Mouse (Mus musculus): ENCODE results near the gene Arhgef3. TPM values are rescaled to one million over a fixed set of nuclear protein-coding genes. Genes with fewer than 3 reads are reported as not detected.
A peak's percentile ranks its signal among the peaks of the same experiment; 100 is the strongest.

Arhgef3 gene
- polyA plus RNA-seq, 1 experiment from 2014 or later, result 1.6 TPM

GRCm38 (mm10) chr14:27085471-27085870 lies 29.2 kb upstream of the Arhgef3 start:
- 88% methylated on average over 5 of the region's 5 CpGs for WGBS
- Histone ChIP-seq H3K9me3 (replicated peaks) (no peaks in the 10 kb centered on the region), H3K4me1 (peaks cover 10% of the 10 kb centered on the region; the same call in 1 of the 2 replicates), H3K27ac (replicated peaks) (no peak overlapping the region), H3K4me3 (no peak overlapping the region), H3K27me3 (ENCODE audit: low read depth, poor library complexity, severe bottlenecking) (no peaks in the 10 kb centered on the region), H3K36me3 (peaks cover 62% of the 10 kb centered on the region)
- DNase-seq (ENCODE audit: low spot score), result no peak

GRCm38 (mm10) chr14:27085999-27086398 lies 28.7 kb upstream of the Arhgef3 start:
- Histone ChIP-seq H3K9me3 (replicated peaks) (no peaks in the 10 kb centered on the region), H3K4me1 (peaks cover 10% of the 10 kb centered on the region; the same call in 1 of the 2 replicates), H3K4me3 (no peak overlapping the region), H3K27ac (replicated peaks) (no peak overlapping the region), H3K27me3 (ENCODE audit: low read depth, poor library complexity, severe bottlenecking) (no peaks in the 10 kb centered on the region), H3K36me3 (peaks cover 62% of the 10 kb centered on the region)
- no peak for DNase-seq (ENCODE audit: low spot score)
- 65% methylated on average over 4 of the region's 4 CpGs for WGBS

GRCm38 (mm10) chr14:27094247-27094646 lies 20.5 kb upstream of the Arhgef3 start:
- Histone ChIP-seq H3K27me3 (ENCODE audit: low read depth, poor library complexity, severe bottlenecking) (no peaks in the 10 kb centered on the region), H3K36me3 (peaks cover 69% of the 10 kb centered on the region), H3K4me1 (0 out of 2 replicates have a peak, but pooled peaks cover 2% of the 10 kb centered on the region), H3K27ac (replicated peaks) (no peak overlapping the region), H3K4me3 (no peak overlapping the region), H3K9me3 (replicated peaks) (no peaks in the 10 kb centered on the region)
- 79% methylated on average over 5 of the region's 5 CpGs for WGBS
- DNase-seq (ENCODE audit: low spot score), result no peak

GRCm38 (mm10) chr14:27096133-27096532 lies 18.6 kb upstream of the Arhgef3 start:
- 75% methylated on average over 9 of the region's 9 CpGs for WGBS
- no peak for DNase-seq (ENCODE audit: low spot score)
- Histone ChIP-seq H3K9me3 (replicated peaks) (no peaks in the 10 kb centered on the region), H3K4me3 (no peak overlapping the region), H3K27me3 (ENCODE audit: low read depth, poor library complexity, severe bottlenecking) (no peaks in the 10 kb centered on the region), H3K27ac (replicated peaks) (0 out of 2 replicates have a peak overlapping the region, but pooled peaks have one; percentile 9), H3K4me1 (0 out of 2 replicates have a peak, but pooled peaks cover 2% of the 10 kb centered on the region), H3K36me3 (peaks cover 78% of the 10 kb centered on the region)

- H3K27ac ChIP-seq (replicated peaks), result no peak overlapping the region
- no peaks in the 10 kb centered on the region for H3K9me3 ChIP-seq (replicated peaks)
- H3K4me3 ChIP-seq, result no peak overlapping the region
- 0 out of 2 replicates have a peak, but pooled peaks cover 2% of the 10 kb centered on the region for H3K4me1 ChIP-seq
- WGBS, result 26% methylated on average over 3 of the region's 3 CpGs
- H3K27me3 ChIP-seq (ENCODE audit: low read depth, poor library complexity, severe bottlenecking), result no peaks in the 10 kb centered on the region
- peak; percentile 75 for DNase-seq (ENCODE audit: low spot score)
- H3K36me3 ChIP-seq, result peaks cover 82% of the 10 kb centered on the region
Observed at GRCm38 (mm10) chr14:27096779-27097178, 17.9 kb upstream of the Arhgef3 start.

GRCm38 (mm10) chr14:27101735-27102134 lies 13.0 kb upstream of the Arhgef3 start:
- DNase-seq (ENCODE audit: low spot score), result no peak
- H3K27ac ChIP-seq (replicated peaks), result no peak overlapping the region
- WGBS, result 85% methylated on average over 7 of the region's 7 CpGs
- H3K27me3 ChIP-seq (ENCODE audit: low read depth, poor library complexity, severe bottlenecking), result no peaks in the 10 kb centered on the region
- H3K4me1 ChIP-seq, result peaks cover 15% of the 10 kb centered on the region
- H3K9me3 ChIP-seq (replicated peaks), result no peaks in the 10 kb centered on the region
- peaks cover 79% of the 10 kb centered on the region for H3K36me3 ChIP-seq
- H3K4me3 ChIP-seq, result no peak overlapping the region

- peaks cover 13% of the 10 kb centered on the region for H3K4me1 ChIP-seq
- no peaks in the 10 kb centered on the region for H3K9me3 ChIP-seq (replicated peaks)
- H3K27ac ChIP-seq (replicated peaks), result 0 out of 2 replicates have a peak overlapping the region, but pooled peaks have one; percentile 28
- peaks cover 84% of the 10 kb centered on the region for H3K36me3 ChIP-seq
- H3K4me3 ChIP-seq, result no peak overlapping the region
- DNase-seq (ENCODE audit: low spot score), result no peak
- no peaks in the 10 kb centered on the region for H3K27me3 ChIP-seq (ENCODE audit: low read depth, poor library complexity, severe bottlenecking)
- WGBS, result 70% methylated on average over 6 of the region's 6 CpGs
Observed at GRCm38 (mm10) chr14:27102720-27103119, 12.0 kb upstream of the Arhgef3 start.

- peak overlapping the region; percentile 42 for H3K27ac ChIP-seq (replicated peaks)
- no peaks in the 10 kb centered on the region for H3K27me3 ChIP-seq (ENCODE audit: low read depth, poor library complexity, severe bottlenecking)
- H3K4me1 ChIP-seq, result peaks cover 13% of the 10 kb centered on the region
- H3K4me3 ChIP-seq, result no peak overlapping the region
- peaks cover 56% of the 10 kb centered on the region for H3K36me3 ChIP-seq
- DNase-seq (ENCODE audit: low spot score), result no peak
- no peaks in the 10 kb centered on the region for H3K9me3 ChIP-seq (replicated peaks)
- WGBS, result 62% methylated on average over 12 of the region's 12 CpGs
Observed at GRCm38 (mm10) chr14:27105731-27106457, 8.8 kb upstream of the Arhgef3 start.

- no peaks in the 10 kb centered on the region for H3K9me3 ChIP-seq (replicated peaks)
- WGBS, result 76% methylated on average over 6 of the region's 6 CpGs
- peaks cover 12% of the 10 kb centered on the region for H3K27me3 ChIP-seq (ENCODE audit: low read depth, poor library complexity, severe bottlenecking)
- H3K36me3 ChIP-seq, result peaks cover 28% of the 10 kb centered on the region
- peaks cover 10% of the 10 kb centered on the region for H3K4me1 ChIP-seq
- no peak for DNase-seq (ENCODE audit: low spot score)
- H3K27ac ChIP-seq (replicated peaks), result no peak overlapping the region
- no peak overlapping the region for H3K4me3 ChIP-seq
Observed at GRCm38 (mm10) chr14:27108748-27109504, 5.8 kb upstream of the Arhgef3 start.

- 14% methylated on average over 11 of the region's 11 CpGs for WGBS
- Histone ChIP-seq H3K27ac (replicated peaks) (no peak overlapping the region), H3K27me3 (ENCODE audit: low read depth, poor library complexity, severe bottlenecking) (peaks cover 56% of the 10 kb centered on the region), H3K36me3 (no peaks in the 10 kb centered on the region), H3K9me3 (replicated peaks) (no peaks in the 10 kb centered on the region), H3K4me1 (peaks cover 12% of the 10 kb centered on the region), H3K4me3 (peak overlapping the region; percentile 78)
- DNase-seq (ENCODE audit: low spot score), result no peak
Observed at GRCm38 (mm10) chr14:27115275-27115660, 569 bp downstream of the Arhgef3 start.

GRCm38 (mm10) chr14:27115991-27116390 lies 1.3 kb downstream of the Arhgef3 start:
- Histone ChIP-seq H3K9me3 (replicated peaks) (no peaks in the 10 kb centered on the region), H3K4me3 (no peak overlapping the region), H3K27ac (replicated peaks) (no peak overlapping the region), H3K27me3 (ENCODE audit: low read depth, poor library complexity, severe bottlenecking) (peaks cover 56% of the 10 kb centered on the region), H3K4me1 (peaks cover 12% of the 10 kb centered on the region), H3K36me3 (no peaks in the 10 kb centered on the region)
- whole genome bisulfite sequencing, result 76% methylated on average over 6 of the region's 6 CpGs
- no peak for DNase-seq (ENCODE audit: low spot score)

GRCm38 (mm10) chr14:27116577-27117165 lies 2.0 kb downstream of the Arhgef3 start:
- DNase-seq (ENCODE audit: low spot score), result no peak
- WGBS, result 81% methylated on average over 4 of the region's 4 CpGs
- Histone ChIP-seq H3K9me3 (replicated peaks) (no peaks in the 10 kb centered on the region), H3K4me1 (peaks cover 12% of the 10 kb centered on the region), H3K27ac (replicated peaks) (no peak overlapping the region), H3K36me3 (no peaks in the 10 kb centered on the region), H3K27me3 (ENCODE audit: low read depth, poor library complexity, severe bottlenecking) (peaks cover 56% of the 10 kb centered on the region), H3K4me3 (no peak overlapping the region)

Data from midbrain, embryonic 10.5 days (tissue).